Mouse (Mus musculus): Measurements from ENCODE around the gene Itgb4.

DNA sequence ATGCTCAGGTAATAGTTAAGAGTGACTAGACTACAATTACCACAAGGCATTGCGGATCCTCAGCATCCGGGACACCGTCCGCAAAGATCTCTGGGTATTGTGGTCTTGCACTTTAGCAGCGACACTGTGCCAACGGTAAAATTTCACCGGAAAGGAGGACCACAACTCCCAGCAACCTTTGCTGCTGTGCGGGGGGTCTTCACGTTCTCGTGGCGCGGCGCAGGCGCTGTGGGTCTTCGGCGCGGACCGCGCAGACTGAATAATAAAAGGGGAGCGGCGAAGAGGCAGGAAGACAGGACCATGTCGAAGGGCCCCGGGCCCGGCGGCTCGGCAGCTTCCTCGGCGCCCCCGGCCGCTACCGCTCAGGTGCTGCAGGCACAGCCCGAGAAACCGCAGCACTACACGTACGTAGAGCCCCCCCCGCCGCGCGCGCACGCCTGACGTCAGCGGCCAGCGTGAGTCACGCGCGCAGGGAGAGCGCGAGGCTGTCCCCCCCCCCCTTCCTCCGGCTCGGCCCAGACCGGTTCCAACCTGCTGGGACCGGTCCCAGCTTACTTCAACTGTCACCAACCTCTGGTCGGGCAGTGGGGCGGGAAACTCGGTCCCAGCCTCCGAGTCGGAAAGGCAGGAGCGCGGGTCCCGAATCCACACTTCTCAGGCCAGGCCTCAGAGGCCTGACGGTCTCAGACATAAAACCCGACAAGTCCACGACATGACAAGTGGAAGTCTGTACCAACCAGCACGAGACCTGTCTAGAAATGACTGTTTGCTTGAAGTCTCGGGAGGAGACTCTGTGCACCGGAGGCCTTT, 55.8 kb downstream of the Itgb4 start, which contains the start of gene Unk:
- TF ChIP-seq CTCF (IDR thresholded peaks at IDR 0.05; ENCODE audit: low read depth), result no peak
- TF ChIP-seq EP300 (optimal IDR thresholded peaks at IDR 0.05), result peak; percentile 86
